Mouse (Mus musculus) gastrocnemius, adult 18-20 months (tissue): ENCODE measurements around the gene Twnk. TPM values are rescaled to one million over a fixed set of nuclear protein-coding genes. Genes with fewer than 3 reads are reported as not detected.

Source experiments
- DNase-seq: peaks from one replicate; pipeline ENCODE4 v3.0.0; 2021; ENCODE audit warnings: low spot score
- long read RNA-seq, 2 experiments: library from polyadenylated mRNA; stranded (forward); transcript quantifications; one replicate each; pipeline ENCODE4 v2.0.0; 2021
- total RNA-seq, 2 experiments: library from RNA; stranded (reverse); gene quantifications; 2 replicates each; pipeline ENCODE4 v1.2.3; 2021

Twnk gene
- total RNA-seq, result 10 to 100 TPM; 17.8 to 20.8 TPM
- long read RNA-seq, experiment 1, transcript Twnk-201 (5 exons, 3,488 nt), result major isoform, 31 of 52 reads
- long read RNA-seq, experiment 1, partial matches to known transcripts, result 2 of 52 reads
- long read RNA-seq, experiment 1, other reads (novel, unspliced or antisense), result 19 of 52 reads
- long read RNA-seq, experiment 2, transcript Twnk-201 (5 exons, 3,488 nt), result major isoform, 24 of 68 reads
- long read RNA-seq, experiment 2, partial matches to known transcripts, result 10 of 68 reads
- long read RNA-seq, experiment 2, other reads (novel, unspliced or antisense), result 34 of 68 reads

DNA sequence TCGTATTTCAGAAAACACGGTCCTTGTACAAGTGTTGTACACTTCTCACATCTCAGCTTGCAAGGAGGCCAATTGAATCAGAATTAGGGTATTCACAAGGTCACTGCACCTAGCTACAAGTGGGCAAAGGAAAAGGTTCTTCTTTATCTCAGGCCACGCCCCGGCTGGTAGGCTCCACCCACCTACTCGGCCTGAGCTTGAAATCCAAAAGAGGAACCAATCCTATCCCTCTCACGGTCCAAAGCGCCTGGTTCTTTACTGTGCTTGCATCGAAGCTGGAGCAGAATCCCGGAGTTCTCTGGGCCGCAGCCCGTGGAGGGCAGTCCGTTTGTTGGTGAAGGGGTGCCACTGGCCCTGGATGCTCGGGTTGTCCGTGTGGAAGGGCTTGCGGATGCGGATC lies at the start of gene Twnk:
Twnk (plus strand) TSS at position 220 of the 400 bp plus-strand sequence.
- DNase-seq, result no peak

DNA sequence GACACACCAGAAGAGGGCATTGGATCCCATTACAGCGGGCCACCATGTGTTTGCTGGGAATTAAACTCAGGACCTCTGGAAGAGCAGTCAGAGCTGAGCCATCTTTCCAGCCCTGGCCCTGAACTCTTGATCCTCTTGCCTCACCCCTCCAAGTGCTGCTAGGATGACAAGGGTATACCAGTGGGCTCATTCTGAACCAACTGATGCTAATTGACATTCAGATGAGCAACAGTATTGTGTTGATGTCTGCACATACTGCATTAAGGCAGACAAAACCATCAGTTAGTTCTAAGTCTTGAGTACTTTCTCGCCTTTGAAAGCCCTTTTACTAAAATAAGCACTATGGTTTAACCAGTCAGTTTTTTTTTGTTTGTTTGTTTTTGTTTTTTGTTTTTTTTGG lies 45.8 kb upstream of the Twnk start:
- DNase-seq, result no peak

DNA sequence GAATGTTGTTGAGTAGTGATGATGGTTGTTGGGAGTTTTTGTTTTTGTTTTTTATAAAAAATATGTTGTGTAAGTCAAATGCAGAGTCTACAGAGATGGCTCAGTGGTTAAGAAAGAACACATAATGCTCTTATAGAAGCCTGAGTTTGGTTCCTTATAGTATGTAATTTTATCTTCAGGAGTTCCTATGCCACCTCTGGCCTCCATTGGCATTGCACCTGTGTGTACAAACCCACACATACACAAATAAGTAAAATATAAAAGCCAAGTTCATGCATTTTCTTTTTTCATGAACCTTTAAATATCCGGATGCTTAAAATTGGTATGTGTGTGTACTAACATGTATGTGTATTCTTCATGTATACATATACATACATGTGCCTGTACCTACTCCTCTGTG lies 39.5 kb upstream of the Twnk start:
- no peak for DNase-seq

DNA sequence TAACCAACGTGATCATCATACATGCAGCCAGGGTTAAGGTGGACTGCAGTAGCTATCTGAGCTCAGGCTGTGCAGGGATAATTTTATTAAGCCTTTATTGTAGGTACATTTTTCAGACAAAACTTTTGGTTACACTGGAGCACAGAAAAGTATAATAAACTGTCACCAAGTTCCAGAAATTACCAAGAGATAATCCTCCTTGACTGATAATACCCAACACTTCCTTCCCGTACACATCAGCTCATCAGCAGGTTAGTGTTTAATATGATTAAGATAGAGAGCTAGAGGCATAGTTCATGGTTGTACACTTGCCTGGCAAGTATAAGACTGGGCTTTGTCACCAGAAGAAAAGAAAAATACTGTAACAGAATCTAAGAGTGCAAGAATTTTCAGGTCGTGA lies 37.1 kb upstream of the Twnk start:
- no peak for DNase-seq

DNA sequence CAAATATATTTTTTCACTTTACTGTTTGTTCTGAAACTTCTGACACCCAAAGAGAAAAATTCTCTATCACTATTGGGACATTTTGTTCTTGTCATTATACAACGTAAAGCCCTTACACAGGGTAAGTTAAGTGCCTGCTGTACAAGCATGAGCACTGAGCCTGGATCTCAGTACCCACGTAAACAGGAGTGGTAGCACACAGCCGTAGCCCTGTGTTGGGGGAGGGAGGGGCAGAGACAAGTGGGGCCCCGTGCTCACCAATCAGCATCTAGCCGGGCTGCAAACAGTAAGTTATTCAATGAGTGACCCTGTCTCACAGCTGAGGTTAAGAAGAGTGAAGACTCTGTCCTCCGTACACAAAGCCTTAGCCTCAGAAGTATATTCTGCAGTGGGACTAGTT lies 28.8 kb upstream of the Twnk start:
- no peak for DNase-seq

DNA sequence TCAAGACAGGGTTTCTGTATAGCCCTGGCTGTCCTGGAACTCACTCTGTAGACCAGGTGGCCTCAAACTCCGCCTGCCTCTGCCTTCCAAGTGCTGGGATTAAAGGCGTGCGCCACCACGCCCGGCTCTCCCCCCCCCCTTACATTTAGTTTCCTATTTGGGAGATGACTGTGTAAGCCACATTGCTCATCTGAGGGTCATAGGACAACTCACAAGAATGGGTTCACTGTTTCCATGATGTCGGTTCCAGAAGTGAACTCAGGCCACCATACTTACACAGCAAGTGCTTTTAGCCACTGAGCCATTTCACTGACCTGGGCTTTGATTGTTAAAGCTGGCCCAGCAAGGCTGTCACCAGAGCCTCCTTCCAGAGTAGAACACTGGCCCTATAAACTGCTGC lies 28.3 kb upstream of the Twnk start:
- DNase-seq, result no peak

DNA sequence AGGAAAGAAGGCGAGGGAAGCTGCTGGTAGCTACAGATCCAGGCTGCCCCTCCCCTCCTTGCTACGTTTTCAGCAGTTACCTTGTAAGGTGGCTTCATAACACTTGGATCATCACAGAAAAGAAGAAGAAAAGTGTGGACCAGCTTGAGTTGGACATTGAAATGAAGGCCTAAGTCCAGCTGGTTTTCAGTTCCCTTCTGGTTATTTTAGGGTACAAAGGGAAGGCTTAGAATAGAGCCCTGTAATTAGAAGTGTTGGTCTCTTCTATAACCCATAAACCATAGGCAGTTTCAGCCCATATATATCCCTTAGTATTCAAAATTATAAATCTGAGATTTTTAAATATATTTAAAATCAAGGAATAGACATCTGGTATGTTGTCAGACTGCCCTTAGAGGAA lies 24.7 kb upstream of the Twnk start:
- DNase-seq, result no peak

DNA sequence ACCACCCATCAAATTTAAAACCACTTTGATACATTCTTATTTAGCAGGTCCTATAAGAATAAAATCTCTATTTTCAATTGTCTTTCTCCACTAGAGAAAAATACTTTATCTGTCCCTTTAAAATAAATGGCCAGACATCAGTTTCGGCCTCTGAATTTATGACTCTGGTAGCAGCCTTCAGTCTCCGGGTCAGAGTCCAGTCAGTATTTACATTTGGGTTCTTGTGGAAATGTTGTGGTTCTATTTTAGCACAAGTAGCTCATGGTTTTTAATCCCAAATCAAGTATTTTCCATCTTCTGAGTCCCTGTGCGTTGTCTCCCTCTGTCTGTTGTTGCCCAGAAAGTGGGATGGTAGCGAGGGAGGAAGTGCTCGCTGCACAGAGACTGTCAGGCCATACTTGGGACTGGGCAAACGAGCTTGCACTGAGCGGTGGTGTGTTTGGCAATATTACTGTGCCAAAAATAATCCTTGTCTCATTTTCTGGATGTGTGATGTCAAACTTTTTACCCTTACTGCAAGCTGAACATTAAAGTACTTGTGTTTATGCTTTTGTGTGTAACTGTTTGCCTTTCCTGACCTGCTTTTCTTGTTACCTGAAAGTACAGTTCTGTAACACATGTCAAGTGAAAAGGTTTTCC lies 22.9 kb upstream of the Twnk start:
- no peak for DNase-seq

DNA sequence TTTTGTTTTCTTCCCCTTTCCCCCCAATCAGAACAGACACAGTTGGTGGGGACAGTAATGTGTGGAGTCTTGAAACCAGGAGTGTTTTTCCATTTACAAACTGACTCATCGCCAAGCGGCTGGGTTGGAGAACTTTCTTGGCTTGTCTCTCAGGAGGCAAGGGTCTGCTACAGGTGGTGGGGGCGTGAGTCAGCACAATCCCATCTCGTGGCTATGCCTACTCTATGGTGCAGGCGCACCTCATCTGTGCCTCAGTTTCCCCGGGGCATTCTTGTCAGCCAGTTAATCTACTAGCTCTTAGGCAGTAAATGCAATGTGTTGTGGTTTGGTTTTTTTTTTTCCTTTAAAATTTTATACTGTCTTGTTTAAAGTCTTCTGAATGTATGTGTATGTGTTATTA lies 22.1 kb upstream of the Twnk start:
- no peak for DNase-seq

DNA sequence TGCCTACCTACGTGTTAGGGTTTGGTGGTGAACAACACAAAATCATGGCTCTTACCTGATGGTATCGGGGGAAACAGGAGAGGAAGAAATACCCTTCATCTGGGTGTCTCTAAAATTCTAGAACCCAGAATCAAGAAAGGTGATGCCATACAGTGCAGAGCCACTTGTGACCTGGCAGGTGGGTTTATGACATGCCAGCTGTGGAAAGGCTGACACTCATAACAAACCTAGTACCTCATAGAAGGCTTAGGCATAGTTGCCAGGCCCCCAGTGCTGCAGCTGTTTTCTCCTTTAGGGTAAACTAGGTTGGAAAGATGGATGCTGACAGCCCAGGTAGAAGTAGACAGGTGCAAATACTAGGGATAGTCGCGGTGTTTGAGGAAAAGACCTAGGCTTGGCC lies 21.0 kb upstream of the Twnk start:
- no peak for DNase-seq

DNA sequence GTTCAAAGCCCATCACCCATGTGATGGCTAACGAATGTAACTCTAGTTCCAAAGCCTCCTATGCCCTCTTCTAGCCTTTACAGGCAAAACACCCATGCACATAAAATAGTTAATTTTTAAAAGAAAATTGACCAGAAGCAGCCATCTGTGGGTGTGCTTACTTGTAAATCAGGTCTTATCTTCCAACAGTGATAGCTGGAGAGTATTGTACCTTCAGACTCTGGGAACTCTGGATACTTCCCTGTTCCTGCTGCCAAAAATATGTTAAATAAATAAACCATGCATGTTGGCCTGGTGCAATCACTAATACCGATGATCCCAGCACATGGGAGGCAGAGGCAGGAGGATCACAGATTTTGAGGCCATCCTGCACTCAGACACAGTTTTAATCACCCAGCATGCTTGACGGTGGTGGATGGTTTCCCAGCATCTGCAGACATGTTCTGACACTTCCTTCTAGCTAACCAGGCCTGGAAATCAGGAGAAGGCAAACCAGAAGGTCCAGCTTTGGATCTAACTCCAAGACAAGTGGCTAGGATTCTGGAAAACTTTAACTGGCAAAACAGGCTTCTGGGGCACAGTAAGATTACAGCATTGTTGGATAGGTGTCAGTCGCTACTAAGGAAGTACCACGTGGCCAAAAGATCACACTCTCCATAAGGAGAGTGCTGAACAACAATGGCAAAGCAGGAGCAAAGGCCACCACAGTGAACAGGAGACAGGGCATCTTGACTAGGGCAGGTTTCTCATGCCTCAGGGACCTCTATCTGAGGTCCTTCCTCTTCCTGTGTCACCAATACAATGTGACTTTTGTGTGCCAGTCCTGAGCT lies 20.1 kb upstream of the Twnk start:
- no peak for DNase-seq

DNA sequence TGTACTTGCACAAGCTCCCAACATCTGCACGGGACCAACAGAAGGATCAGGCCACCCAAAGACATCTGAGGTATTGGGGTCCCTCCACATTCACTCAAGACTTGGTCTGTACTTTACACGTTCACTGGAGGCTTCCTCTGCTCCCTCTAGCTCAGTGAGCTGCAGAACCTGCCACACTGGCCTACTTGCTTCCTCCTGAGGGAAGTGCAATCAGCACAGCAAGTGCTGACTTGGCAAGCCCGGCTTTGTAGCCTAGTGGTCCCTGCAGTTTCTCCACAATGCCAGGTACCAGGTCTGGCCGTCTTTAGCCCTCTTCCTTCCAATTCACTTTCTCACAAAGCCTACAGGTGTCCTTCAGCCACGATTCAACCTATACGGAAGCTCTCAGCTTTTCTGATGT lies 18.5 kb upstream of the Twnk start:
- no peak for DNase-seq

DNA sequence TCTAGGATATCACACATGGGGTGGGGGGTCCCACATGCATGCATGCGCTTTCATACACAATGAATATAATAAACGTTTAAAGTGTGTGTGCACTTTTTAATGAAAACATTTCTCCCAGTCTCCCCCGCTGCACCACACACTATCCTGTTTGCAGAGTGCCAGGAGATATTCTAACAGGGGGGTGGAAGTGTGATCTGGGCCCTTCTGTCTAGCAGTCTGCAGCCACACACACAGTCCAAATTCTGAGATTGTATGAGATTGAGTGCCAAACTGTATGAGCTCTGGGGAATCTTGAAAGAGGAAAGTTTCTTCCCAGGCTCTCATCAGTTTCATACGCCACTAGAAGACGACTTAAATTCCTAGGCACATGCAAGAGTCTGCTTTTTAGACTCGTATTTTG lies 17.6 kb upstream of the Twnk start:
- DNase-seq, result no peak

DNA sequence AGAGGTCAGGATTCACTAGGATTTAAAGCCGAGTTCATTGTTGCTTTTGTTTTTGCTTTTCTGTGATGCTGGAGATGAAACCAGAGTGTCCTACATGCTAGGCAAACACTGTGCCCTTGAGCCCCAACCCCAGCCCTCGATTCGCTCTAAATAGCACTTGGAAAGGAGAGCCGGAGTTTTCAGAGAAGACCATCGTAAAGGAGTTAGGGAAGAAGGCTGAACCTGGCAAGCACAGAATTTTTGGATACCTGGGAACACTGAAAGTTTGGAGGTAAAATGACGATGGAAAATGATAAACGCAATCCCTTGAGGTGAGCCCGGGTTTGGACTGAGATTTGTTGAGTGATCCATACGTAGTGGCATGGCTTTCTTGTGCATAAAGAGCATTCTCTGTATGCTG lies 17.1 kb upstream of the Twnk start:
- no peak for DNase-seq

DNA sequence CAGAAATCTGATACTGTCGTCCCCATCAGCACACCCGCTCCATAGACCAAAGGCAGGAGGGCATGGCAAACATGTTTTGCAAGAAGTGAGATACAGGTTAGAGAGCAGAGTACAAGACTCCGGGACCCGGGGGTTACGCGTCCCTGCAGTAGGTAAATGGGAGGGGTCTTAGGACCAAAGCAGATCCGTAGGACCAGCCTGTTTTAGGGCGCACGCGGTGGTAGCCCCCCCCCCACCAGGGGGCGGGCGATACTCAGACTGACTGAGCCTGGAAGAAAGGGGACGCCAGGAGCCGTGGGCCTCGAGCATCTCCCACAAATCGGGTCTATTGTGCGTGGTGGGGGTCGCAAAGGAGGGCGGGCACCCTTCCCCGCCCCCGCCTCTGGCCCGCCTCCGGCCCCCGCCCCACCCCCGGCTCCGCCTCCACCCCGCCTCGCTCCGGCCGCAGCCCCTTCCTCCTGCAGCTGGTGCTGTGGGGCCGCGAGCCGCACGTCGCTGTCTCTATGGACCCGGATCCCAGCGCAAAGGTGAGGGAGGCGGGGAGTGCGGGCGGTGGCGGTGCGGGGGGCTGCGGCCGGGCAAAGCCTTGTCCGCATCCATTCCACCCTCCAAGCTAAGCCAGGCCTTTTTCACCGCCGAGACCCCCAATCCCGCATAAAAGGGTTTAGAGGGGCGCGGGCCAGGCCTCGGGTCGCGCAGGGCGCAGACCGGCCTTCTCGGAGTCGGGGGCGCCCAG lies 16.5 kb upstream of the Twnk start, which contains the start of gene Sema4g:
Sema4g (plus strand) TSS at position 271 of the 736 bp plus-strand sequence.
- no peak for DNase-seq

DNA sequence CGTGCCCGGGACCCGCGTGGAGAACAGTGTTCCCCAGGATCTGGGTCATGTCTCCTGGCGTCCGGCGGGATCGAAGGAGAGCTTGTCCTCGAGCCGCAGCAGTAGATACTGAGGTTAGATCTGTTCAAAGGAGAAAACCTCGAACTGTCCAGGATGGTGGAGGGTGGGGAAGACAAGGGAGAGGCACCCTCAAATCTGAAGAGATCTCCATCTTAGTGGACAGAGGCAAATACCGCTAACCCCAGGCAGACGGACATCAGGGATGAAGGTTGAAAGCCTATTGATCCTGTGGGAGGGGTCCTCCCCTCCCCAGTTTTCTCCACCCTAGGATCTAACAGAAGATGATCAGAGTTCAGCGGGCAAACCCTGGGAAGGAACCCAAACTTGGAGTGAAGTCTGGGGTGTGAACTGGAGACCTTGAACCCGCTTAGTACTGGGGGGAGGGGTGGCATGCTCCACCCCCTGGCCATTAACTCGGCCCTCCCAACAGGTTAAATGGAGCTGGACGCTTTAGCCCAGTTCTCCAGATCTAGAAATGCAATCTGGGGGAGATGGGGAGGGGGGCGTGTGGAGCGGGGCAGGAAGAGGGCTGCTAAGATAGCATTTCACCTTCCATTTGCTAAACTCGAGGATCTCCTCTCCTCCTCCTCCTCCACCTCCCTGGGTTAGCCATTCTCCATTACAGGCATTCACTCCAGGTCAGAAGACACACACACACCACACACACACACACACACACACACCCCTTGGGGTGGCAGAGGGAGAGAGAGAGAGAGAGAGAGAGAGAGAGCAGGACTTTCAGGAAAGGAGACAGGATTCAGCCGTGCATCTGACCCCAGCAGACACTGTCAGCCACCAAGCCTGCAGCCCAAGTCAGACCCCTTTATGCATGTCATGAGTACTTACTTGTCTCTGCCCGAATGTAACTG lies 15.6 kb upstream of the Twnk start:
- DNase-seq, result no peak

DNA sequence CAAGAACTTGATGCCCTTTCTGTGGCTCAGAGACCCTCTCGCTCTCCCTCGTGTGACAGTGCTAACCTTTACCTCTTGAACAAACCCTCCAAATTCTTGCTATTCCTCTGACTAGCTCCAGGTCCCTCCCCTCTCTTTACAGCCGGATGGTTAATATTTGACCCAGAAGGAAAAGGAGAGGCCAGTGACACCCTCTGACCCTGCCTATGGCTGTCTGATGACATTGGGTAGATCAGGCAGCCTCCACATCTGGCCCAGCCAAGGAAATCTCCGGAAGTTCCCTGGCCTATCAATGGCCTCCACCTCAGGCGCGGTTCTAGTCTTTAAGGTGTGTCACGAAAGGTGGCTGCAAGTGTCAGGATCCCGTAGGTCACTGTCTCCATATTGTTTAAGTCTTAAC lies 14.4 kb upstream of the Twnk start:
- DNase-seq, result no peak

DNA sequence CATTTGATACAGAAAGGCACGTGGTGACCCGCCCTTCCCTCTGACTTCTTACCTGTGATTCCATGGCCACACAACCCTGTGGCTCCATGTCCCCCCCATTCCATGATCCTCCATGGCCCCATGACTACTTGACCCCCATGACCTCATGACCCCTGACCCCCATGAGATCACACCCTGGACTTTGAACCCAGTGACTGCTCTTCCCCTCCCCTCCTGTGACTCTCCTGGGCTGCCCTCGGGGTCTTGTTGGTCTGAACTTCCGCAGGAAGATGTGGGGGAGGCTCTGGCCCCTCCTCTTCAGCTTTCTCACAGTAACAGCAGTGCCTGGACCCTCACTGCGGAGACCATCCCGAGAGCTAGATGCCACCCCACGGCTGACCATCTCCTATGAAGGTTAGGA lies 13.2 kb upstream of the Twnk start:
- DNase-seq, result no peak

DNA sequence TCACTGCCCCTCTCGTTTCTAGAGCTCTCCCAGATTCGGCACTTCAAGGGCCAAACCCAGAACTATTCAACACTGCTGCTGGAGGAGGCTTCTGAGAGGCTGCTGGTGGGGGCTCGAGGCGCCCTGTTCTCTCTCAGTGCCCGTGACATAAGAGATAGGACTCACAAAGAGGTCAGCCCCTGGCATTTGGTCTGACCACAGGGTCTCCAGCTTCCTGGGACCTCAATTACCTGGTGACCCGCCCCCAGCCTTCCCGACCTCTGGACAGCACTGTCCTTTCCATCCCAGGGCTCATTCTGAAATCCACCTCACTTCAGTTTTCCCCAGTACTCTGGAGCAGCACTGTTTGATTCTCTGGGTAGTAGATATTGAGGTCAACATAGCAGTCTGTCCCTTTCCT lies 12.8 kb upstream of the Twnk start:
- DNase-seq, result no peak

DNA sequence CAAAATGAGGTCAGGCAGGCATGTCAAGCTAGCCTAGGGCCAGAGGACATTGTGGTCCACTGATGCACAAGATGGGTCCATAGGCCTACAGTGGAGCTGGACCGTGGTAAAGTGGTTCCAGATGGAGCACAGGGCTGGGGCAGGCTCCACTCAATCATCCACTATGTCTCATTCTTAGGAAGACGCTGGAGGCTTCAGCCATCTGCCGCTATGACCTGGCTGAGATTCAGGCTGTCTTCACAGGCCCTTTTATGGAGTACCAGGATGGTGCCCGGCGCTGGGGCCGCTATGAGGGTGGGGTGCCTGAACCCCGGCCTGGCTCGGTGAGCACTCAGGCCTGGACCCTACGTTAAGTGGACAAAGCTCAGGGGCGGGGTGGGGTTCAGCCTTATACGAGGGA lies 7.7 kb upstream of the Twnk start:
- DNase-seq, result no peak

DNA sequence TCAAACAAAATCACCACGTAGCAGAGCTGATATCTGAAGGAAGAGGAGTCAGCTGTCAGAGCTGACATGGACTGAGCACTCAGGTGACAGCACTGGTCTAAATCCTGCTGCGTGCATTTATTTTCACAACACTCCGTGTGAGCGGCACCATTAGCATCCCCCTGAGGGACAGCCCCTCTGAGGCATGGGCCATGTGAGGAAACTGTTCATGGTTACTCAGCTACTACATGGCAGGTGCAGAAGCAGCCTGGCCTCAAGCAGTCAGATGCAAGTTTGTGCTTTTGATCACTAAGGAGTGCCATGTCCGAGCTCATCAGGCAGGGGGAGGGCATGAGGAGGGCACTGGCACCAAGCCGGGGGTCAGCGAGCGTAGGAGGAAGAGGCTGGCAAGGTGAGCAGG lies 5.8 kb upstream of the Twnk start:
- no peak for DNase-seq
